Mouse (Mus musculus): ENCODE data around the gene Anks1b.

Gene Anks1b

DNA sequence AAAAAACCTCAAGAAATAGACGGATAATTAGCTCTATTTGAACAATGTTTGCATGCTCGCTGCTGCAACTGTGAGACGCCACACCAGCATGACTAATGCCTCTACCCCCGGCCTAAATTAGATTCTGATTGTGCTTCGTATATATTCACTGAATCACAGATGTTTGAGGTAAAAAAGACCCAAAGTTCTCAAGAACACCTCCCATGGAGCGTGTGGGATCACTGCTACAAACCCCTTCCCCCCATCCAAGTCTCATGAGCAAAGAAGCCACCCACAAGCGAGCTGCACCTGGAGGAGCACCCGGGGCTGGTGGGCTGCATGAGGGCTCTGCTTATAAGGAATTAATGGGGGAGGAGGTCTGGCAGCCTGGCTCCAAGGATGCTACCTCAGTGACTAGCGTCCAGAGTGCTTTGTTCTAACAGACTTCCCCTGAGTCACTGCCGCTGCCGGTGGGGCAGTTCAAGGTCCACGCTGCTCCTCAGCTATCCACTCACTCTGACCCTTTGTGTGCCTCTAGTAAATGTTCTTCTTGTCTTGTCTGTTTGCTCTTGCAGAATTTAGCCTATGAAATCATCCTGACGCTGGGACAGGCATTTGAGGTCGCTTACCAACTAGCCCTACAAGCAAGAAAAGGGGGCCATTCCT, 1092.5 kb downstream of the Anks1b start:
- DNase-seq (ENCODE audit: low read depth) = no peak

DNA sequence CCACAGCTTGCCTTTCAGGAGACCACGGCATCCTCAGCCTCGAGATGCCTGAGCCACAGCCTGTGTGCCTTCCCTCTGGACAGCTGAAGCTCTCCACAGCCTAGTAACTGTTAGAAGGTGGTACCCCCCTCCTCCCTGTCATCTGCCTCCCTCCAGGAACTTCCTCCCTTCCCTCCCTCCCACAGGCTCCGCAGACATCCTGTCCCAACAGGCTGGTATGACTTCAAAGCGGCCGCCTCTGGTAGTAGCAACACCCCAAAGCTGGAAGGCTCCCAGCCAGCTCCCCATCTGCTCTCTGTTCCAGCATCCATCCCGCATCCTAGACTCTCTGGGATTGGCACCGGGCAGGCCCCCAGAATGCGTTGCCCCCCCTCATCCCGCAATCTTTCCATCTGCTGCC, 1093.5 kb downstream of the Anks1b start:
- DNase-seq (ENCODE audit: low read depth) = no peak

DNA sequence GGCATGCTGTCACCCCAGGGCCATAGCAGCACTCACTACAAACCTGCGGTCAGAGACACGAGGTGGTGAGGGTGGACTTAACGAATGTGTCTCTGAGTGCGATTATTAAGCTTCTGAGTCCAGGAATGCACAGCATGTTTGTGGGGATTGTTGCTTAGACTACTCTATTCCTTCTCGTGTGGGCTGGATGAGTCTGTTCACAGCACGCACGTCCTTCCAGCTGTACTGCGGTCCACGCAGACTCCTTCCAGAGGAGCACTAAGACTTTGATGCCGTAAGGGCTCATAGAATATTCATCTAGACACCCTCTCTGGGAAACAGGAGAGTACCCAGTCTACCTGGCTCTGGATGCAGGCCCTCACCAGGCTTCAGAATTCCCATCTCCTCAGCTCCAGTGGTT, 1094.9 kb downstream of the Anks1b start:
- no peak for DNase-seq (ENCODE audit: low read depth)

DNA sequence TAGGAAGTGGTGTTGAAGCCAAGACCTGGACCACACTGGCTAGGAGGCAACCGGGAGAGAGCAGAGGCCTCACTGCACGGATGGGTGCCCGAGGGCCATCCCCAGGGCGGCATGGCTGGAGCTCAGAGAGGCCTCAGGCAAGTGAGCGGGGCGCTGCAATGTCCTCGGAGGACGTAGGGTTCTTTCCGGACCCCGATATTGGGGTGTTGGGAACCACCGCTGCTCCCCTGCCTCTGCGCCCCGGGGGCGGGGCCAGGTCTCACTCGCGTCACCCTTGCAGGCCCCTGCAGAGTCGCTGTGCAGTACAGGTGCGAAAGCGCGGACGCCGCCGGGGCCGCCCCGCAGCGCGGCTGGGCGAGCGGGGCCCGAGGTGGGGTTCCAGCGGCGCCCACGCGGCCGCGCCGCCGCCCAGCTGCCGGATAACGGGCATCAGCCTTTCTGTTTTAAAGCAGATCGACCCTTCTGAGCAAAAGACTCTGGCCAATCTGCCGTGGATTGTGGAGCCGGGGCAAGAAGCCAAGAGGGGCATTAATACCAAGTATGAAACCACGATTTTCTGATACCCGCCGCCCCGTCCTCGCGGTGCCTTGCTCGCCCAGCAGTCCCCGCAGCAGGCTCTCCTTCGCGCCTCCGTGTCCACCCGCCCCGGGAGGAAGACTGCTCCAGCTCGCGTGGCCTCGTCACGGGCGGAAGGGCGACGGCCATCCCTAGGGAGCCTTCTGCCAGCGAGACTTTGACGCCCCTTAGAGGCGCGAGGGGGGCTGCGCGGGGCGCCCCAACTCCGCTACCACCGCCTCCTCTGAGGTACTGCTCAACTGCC, 1096.3 kb downstream of the Anks1b start:
- no peak for DNase-seq (ENCODE audit: low read depth)

GRCm38 (mm10) chr10:90970560-90970959, 1097.3 kb downstream of the Anks1b start:
- DNase-seq (ENCODE audit: low read depth) = no peak

DNA sequence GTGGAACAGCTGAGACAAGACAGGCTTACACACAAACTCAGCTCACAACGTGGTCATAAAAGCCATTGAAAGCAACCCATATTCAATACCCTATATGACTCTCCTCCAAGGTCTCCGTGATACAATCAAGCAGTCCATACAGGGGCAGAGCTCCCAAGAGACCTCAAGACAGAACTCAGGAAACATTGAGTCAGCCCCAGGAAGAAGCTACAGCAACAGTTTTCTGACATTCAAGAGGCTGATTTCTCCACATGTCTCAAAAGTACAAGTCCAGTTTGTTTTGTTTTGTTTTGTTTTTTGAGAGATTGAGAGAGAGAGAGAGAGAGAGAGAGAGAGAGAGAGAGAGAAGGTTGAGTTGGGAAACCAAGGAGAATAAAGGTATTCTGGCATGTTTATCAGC, 1100.8 kb downstream of the Anks1b start:
- no peak for DNase-seq (ENCODE audit: low read depth)

GRCm38 (mm10) chr10:90974491-90974890, 1101.2 kb downstream of the Anks1b start:
- DNase-seq (ENCODE audit: low read depth) = no peak

GRCm38 (mm10) chr10:90981811-90982210, 1108.5 kb downstream of the Anks1b start:
- DNase-seq (ENCODE audit: low read depth) = no peak

DNA sequence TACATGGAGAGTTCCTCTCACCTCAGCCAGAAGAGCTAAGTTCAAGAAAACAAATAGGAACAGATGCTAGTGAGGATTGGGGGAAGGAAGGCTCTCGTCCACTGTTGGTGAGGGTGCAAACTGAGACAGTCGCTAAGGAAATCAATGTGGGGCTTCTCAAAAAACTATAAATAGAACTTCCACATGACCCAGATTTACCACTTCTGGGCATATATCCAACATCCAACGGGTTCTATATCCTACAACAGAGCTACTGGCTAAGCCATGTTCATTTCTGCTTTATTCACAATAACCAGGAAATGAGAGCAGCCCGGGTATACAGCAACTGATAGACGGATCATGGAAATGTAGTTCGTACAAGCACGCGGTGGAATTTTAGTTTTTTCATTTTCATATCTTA, 1109.7 kb downstream of the Anks1b start:
- DNase-seq (ENCODE audit: low read depth) = no peak

- DNase-seq (ENCODE audit: low read depth) = no peak
Observed at GRCm38 (mm10) chr10:90990340-90990739, 1117.0 kb downstream of the Anks1b start.

- no peak for DNase-seq (ENCODE audit: low read depth)
Observed at GRCm38 (mm10) chr10:90992237-90992636, 1118.9 kb downstream of the Anks1b start.

DNA sequence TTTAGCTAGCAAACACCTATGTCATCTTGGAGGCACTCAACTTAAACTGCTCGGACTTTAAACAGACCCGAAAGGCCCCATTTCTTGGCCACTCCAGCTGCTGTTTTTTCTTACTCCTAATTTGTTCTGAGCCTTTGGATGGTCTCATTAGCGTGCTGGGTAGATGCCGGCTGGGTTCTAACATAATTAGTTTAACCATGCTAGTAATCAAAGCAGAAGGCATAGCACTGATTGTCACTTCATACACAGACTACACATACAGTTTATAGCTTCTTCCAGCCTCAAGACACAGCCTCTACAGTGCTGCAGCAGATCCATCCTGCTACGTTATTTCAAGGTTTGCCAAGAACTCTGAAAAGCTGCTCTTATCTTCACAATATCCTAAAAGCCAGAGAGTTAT, 1120.6 kb downstream of the Anks1b start:
- no peak for DNase-seq (ENCODE audit: low read depth)

DNA sequence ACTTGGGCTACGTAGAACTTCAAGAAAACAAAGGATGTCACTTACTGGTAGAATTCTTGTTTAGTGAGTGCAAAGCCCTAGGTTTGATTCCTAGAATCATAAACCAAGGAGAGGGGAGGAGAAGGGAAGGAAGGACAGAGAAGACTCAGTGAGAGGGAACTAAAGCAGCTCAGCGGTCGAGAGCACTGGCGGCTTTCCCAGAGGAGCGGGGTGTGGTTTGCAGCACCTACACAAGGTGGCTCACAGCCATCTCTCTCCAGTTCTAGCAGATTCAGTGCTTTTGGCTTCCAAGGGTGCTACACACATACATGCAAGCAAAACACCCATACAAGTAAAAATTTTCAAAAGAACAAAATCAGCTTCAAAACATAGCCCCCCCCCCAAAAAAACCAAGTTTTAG, 1126.6 kb downstream of the Anks1b start:
- DNase-seq (ENCODE audit: low read depth) = no peak

DNA sequence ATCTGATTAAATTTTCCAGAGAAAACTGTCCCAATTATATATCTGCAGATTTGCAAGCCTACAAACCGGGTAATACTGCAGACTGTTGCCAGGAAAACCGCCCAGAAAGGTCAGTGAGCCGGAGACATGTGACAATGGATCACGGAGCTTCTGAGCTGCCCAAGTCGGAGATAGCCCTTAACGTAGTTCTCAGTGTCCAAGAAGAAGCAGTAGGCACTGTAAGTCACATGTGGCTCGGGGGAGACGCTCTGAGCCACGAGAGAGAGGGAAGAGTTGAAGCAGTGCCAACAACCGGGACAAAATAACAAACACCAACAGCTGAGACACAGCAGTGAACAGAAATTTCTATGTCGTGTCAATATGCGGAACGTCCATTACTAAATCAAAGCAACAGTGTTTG, 1128.1 kb downstream of the Anks1b start:
- DNase-seq (ENCODE audit: low read depth) = no peak

DNA sequence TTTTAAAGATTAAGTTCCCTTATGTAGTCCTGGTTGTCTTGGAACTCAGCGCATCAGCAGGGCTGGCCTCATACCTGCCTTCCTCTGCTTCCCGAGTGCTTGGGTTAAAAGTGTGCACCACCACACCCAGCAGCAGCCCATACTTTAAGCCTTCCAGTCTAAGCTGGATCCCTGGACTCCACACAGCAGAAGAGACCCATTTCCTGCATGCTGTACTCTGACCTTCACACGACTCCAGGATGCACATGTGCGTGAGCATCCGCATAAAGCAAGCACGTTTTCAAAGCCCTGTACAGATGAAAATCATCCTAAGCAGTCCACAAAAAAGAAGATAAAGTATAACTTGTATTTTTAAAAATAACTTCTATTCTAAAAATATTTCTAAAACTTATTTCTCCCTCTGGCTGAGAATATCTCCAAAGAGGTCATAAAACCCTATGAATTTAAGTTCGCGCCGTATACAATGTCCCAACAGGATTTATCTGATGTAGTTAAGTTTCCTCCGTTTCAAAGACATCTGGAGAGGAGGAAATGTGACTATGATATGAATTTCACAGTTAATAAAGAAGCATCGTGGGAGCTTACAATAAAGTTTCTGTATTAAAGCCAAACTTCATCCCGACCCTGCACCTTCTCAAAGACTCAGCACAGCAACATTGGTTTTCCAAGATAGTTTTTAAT, 1132.7 kb downstream of the Anks1b start:
- no peak for DNase-seq (ENCODE audit: low read depth)

Data from c-Kit-positive CD71-negative TER-119-negative erythroid progenitor cells, embryonic 14.5 days (primary cell).